Mouse (Mus musculus): ENCODE data around the gene Tepsin.

DNA sequence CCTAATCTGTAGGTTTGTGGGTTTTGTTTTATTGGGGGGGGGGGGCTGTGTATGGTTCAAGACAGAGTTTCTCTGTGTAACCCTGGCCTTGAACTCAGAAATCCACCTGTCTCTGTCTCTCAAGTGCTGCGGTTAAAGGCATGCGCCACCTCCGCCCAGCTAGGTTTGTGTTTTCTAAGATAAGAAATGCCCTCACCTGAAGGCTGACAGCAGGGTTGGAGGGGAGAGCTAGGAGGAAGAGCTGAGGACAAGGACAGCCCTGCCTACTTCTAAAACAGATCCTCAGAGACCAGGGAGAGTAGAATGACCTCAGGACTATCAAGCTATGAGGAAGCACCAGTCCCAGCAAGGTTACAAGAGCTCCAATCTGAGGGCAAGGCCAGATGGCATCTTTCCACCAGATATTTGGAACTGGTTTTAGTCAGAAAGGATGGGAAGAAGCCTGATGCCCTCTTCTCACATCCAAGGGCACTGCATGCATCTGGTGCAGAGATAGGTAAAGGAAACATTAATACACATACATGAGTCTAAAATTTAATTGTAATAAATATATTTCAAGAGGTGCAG, 5.0 kb upstream of the Tepsin start:
- TF ChIP-seq POLR2A (IDR thresholded peaks at IDR 0.05; ENCODE audit: insufficient read depth, low read length) (no peak), CTCF (IDR thresholded peaks at IDR 0.05; ENCODE audit: low read depth, low read length) (no peak)
